Mouse (Mus musculus) granulocyte monocyte progenitor cell, adult 5-6 weeks (primary cell): ENCODE measurements around the gene Myo1h. TPM values are rescaled to one million over a fixed set of nuclear protein-coding genes. Genes with fewer than 3 reads are reported as not detected.

ENCODE experiments used
- ATAC-seq: replicated peaks from 2 replicates; pipeline ENCODE4 v1.8.0; 2016; ENCODE audit warnings: mild to moderate bottlenecking, moderate TSS enrichment, inconsistent platforms; ENCODE audit not compliant: poor library complexity, severe bottlenecking
- total RNA-seq, 2 experiments: library from RNA; stranded (forward) in 1 of 2; stranded (reverse) in 1 of 2; fragments of 200-712, 200-1000 nt in 1 of 2; fragments of >200 nt in 1 of 2; fragmentation: Nextera tagmentation in 1 of 2; gene quantifications; 2 replicates each; pipeline ENCODE4 v1.2.3; 2014 to 2017

Gene Myo1h
- total RNA-seq, 2 experiments from 2014 or later = 0.15 to 0.82 TPM

DNA sequence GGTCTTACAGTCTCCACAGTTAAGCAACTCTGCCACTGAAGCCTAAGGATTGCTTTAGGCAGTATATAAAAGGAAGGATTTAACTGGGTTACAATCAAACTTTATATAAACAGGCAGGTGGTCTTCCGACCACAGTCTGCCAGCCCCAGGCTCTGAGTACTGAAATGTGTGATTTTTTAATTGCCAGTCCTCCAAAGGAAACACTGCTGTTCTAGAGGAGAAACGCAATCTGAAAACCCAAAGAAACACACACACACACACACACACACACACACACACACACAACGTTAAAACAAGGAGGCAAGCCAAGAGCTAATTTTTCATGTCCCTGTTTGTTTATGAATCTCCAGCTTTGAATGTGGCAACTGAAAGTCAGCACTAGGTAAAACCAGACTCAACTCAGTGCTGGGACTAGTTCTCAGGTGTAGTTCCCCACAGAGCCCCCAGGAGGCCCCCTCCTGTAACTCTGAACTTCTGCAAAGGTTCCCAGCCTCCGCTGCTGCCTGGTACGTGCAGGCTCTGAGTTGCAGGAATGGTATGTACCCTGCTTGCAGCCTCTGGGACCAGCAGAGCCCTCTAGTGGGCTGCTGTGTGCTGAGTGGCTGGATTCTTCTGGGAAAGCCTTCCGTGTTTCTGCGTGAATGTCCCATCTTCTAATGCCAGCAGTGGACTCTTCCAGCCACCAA, 67.4 kb downstream of the Myo1h start:
- peak; percentile 86 for ATAC-seq

- peak; percentile 7; the same call in 1 of the 2 replicates for ATAC-seq
Measured at GRCm38 (mm10) chr5:114356936-114357751, 68.2 kb downstream of the Myo1h start.

DNA sequence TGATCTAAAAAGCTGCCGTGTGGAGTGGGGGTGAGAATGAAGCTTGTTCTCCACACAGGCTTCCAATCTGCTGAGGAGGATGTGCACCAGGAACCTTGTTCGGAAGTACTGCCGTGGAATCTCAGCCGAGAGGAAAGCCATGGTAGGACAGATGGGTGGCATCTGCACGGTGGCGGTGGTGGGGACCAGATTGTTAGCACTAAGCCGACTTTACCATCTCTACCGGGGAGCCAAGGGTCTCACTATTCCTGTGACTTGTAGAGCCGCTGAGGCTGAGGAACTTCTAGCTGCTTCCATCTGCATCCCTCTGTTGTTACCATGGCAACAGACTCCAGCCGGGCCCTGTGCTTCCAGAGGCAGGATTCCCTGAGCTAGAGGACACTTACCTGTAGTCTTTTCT, 69.9 kb downstream of the Myo1h start:
- ATAC-seq = no peak

GRCm38 (mm10) chr5:114359586-114359985, 70.6 kb downstream of the Myo1h start:
- ATAC-seq = 0 out of 2 replicates have a peak, but pooled peaks have one; percentile 21

DNA sequence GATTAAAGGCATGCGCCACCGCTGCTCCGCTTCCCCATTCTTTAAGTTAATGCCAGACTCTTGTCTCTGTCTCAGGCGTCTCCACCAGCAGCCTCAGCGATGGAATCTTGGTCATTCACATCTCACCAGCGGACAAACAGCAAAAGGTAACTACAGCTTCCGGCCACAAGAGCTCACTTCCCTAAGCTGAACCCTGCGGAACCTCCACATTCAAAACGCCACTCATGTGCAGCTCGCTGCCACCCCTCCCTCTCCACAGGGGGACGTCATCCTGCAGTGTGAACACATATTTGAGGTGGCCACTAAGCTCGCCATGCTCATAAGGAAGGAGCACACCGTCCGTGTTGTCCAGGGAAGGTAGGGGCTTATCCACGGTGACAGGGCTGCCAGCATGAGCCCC, 72.0 kb downstream of the Myo1h start:
- ATAC-seq = peak; percentile 65

DNA sequence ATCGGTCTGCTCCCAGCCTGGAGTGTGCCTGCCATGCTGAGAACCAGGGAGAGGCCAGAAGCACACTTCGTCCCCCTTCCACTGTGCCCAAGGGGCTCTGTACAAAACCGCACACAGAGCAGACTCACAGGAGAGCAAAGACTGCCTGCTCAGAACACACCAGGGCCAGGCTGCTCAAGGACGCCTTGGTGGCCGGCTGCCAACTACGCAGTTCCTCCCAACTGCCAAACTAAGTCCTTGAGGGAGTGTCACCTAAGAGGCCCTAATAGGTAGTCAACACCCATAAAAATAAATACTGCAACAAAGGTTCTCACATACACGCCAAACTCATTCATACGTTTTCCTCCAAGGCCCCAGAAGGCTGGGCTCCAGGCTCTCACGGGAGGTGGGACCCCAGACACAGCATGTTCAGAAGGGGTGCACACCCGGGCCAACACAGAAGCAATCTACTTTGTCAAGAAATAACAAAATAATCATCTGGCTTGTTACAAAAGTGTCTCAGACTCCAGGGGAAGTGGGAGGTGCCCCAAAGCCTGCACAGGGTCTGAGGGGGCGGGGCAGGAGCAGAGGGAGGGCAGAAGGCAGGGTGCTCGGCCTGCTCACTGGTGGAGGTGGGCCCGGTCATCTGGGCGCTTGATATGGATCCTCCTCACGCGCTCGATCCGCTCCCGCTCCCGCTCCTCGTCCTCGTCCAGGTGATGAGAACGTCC, 76.2 kb downstream of the Myo1h start:
- peak; percentile 51 for ATAC-seq

- no peak for ATAC-seq
Measured at GRCm38 (mm10) chr5:114368121-114368520, 79.2 kb downstream of the Myo1h start.

- ATAC-seq = no peak
Measured at GRCm38 (mm10) chr5:114368803-114369496, 80.0 kb downstream of the Myo1h start.

GRCm38 (mm10) chr5:114369921-114370320, 81.0 kb downstream of the Myo1h start:
- ATAC-seq = no peak

DNA sequence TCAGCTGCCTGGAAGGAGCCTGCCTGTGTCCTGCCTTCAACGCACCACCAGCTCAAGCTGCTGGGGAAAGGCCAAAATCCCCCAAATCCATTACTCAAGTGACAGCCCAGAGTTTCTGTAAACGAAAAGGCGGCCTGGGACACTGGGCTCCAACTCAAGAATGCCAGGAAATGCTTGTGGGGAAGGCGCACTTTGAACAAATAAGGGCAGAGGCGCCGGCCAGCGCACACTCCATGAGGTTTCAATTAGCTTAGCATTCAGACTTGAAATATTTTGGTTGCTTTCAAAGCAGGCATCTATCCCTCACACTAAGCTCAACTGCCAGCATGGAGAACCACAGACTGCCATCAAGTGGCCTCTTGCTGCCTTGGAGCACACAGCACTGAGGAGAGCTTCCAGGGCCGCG, 81.4 kb downstream of the Myo1h start:
- no peak for ATAC-seq

DNA sequence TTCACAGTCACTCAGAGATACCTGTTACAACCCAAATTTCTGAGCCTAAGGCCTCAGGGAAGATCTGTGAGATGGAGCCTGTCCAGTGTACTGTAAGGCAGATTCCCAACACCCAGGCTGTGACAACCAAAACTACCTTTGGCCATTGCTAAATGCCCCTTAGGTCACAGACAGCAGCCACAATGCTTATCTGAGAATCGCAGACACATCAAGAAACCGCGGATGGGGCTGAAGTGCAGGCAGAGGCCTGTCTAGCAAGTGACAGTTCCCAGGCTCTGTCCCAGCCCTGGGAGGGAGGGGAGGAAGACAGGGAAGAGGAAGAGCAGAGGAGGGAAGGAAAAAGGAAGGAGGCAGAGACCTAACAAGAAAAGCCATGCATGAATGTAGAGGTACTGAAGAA, 82.4 kb downstream of the Myo1h start:
- peak; percentile 52 for ATAC-seq

GRCm38 (mm10) chr5:114371731-114372473, 82.9 kb downstream of the Myo1h start:
- ATAC-seq = peak; percentile 47

- ATAC-seq = no peak
Measured at GRCm38 (mm10) chr5:114372565-114372964, 83.6 kb downstream of the Myo1h start.

DNA sequence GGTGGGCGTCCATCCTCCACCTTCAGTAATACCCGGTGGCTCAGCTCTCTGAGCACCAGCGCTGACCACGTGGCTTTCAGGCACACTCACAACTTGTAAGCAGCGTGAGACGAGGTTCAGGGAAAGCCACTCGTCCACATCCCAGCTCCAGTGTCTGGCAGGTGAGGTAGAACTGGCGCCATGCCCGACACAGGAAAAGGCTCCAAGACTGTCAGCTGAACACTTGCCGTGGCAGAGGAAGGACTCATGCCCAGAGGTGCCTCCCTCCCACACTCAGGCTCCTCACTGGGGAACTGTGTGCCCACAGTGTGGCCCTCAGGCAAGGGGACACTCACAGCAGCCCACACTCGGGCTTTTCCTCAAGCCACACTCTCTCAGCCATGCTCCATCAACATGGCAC, 84.2 kb downstream of the Myo1h start:
- ATAC-seq = no peak

DNA sequence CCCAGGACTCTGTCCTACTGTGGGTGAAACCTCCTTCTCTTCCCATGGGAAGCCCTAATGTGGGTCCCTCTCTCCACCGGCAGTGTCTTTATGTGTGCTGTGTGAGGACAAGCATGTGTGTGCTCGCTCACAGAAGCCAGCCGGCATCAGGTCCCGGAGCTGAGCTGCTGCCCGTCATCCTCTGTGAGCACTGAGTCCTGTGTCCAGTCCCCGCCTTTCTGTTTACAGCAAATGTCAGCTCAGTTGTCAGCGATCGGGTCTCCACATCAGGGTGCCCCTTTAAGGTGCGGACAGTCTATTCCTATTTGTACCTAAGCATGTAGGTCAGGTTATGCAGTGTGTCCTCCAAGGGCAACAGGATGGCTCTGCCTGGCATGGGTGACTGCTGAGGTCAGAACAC, 84.6 kb downstream of the Myo1h start:
- no peak for ATAC-seq

DNA sequence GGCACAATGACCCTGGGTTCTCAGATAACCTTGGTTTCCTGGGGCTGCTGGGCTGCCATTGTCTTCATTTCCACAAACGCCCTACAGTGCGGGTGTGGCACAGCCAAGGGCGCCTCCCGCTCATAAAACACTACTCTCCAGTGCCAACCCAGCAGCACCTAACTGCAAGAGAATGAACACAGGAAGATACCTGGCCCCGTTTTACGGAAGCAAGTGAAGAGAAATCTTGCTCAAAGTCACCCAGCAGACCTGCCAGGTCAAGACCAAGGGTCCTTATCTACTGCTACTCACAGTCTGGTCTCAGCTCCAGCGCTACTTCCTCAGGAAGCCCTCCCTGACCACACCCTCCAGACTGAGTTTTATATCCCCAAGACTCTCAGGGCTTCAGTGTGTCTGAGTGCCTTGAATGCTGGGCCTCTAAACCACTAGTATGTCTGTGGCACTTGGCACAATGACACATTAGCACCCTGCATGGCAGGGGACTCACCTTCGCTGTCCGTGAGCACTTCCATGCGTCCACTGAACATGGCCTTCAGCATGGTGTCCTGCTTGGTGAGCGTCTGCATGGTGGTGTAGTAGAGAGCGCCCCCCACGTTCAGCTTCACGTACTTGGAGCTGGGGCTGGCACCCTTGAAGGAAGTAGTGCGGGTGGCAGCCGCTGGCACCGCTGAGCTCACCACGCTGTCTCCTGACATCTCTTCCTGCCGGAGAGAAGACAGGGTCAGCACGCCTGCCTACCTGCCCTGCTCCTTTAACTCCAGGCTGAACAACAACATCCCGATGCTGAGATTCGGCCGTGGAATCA, 85.6 kb downstream of the Myo1h start:
- ATAC-seq = peak; percentile 45

GRCm38 (mm10) chr5:114378177-114378920, 89.4 kb downstream of the Myo1h start:
- no peak for ATAC-seq

- ATAC-seq = peak; percentile 61
Measured at GRCm38 (mm10) chr5:114378936-114379335, 90.0 kb downstream of the Myo1h start.
